Mouse (Mus musculus) liver, embryonic 16.5 days (tissue): Measurements from ENCODE around the gene Armh3. TPM values are rescaled to one million over a fixed set of nuclear protein-coding genes. Genes with fewer than 3 reads are reported as not detected.

Experiments used
- ATAC-seq: fragments of 200-750 bp; cut with Nextera tagmentation; 2 replicates; pipeline ENCODE4 v1.8.0; 2017; ENCODE audit warnings: low read depth, mild to moderate bottlenecking, moderate number of reproducible peaks, moderate library complexity
- H3K27ac ChIP-seq: fragments of 300-500 bp; sonication (generic); 2 replicates; pipeline ENCODE4 v1.5.1; 2014; ENCODE audit warnings: mild to moderate bottlenecking, low read length
- H3K27me3 ChIP-seq: fragments of 300-500 bp; sonication (generic); 2 replicates; pipeline ENCODE4 v1.6.1; 2014; ENCODE audit warnings: low read depth, low read length, mixed read lengths; ENCODE audit not compliant: control insufficient read depth, insufficient read depth
- H3K36me3 ChIP-seq: fragments of 300-500 bp; sonication (generic); 2 replicates; pipeline ENCODE4 v1.6.1; 2014; ENCODE audit warnings: mild to moderate bottlenecking; ENCODE audit not compliant: control insufficient read depth, insufficient read depth
- H3K4me1 ChIP-seq: fragments of 300-500 bp; sonication (generic); 2 replicates; pipeline ENCODE4 v1.6.1; 2014; ENCODE audit warnings: low read depth, low read length, mixed read lengths; ENCODE audit not compliant: control insufficient read depth
- H3K4me2 ChIP-seq: fragments of 300-500 bp; sonication (generic); 2 replicates; pipeline ENCODE4 v1.6.1; 2014; ENCODE audit warnings: low read depth, low read length, mixed read lengths
- H3K4me3 ChIP-seq: fragments of 300-500 bp; sonication (generic); 2 replicates; pipeline ENCODE4 v1.5.1; 2014; ENCODE audit warnings: low read depth, mild to moderate bottlenecking, low read length
- H3K9ac ChIP-seq: fragments of 300-500 bp; sonication (generic); 2 replicates; pipeline ENCODE4 v1.6.1; 2014; ENCODE audit warnings: low read depth, low read length
- H3K9me3 ChIP-seq: fragments of 300-500 bp; sonication (generic); replicated peaks from 2 replicates; pipeline ENCODE4 v1.6.1; 2016; ENCODE audit warnings: low read length; ENCODE audit not compliant: control insufficient read depth
- WGBS: fragments of 180-500 bp; shearing (Covaris S2); extraction: QIAGEN DNeasy Blood & Tissue Kit; methylation state at CpG from one replicate; pipeline ENCODE4 v1.1.7; 2014; ENCODE audit not compliant: insufficient replicate concordance; 5-methylcytosine and 5-hydroxymethylcytosine counted together
- polyA plus RNA-seq: library from polyadenylated mRNA; unstranded; fragments of >200 nt; fragmentation: Nextera tagmentation; extraction: Ambion mirVana; gene quantifications from 2 replicates; pipeline ENCODE4 v1.2.1, GENCODE M21; 2015

The Armh3 gene
- polyA plus RNA-seq, 1 experiment from 2014 or later: 4.7 TPM

- Histone ChIP-seq H3K36me3 (no peaks in the 10 kb centered on the region), H3K9me3 (no peaks in the 10 kb centered on the region), H3K27me3 (peaks cover 4% of the 10 kb centered on the region; the same call in 1 of the 2 replicates), H3K4me1 (peaks cover 74% of the 10 kb centered on the region), H3K9ac (peak overlapping the region; percentile 56), H3K4me3 (peak overlapping the region; percentile 27), H3K4me2 (peak overlapping the region; percentile 96), H3K27ac (peak overlapping the region; percentile 70)
- 1% methylated on average over 14 of the region's 14 CpGs for WGBS
- ATAC-seq: no peak
Measured at GRCm38 (mm10) chr19:46041933-46042475, 43.7 kb upstream of the Armh3 start.

GRCm38 (mm10) chr19:46041299-46041932 lies 43.1 kb upstream of the Armh3 start:
- Histone ChIP-seq H3K9ac (peak overlapping the region; percentile 56), H3K4me1 (peaks cover 78% of the 10 kb centered on the region), H3K9me3 (no peaks in the 10 kb centered on the region), H3K4me2 (peak overlapping the region; percentile 96), H3K27me3 (0 out of 2 replicates have a peak, but pooled peaks cover 2% of the 10 kb centered on the region), H3K4me3 (peak overlapping the region; percentile 27), H3K27ac (peak overlapping the region; percentile 70), H3K36me3 (peaks cover under 1% of the 10 kb centered on the region; the same call in 1 of the 2 replicates)
- WGBS: 32% methylated on average over 7 of the region's 7 CpGs
- no peak for ATAC-seq

- Histone ChIP-seq H3K9me3 (no peaks in the 10 kb centered on the region), H3K27me3 (0 out of 2 replicates have a peak, but pooled peaks cover under 1% of the 10 kb centered on the region), H3K27ac (peak overlapping the region; percentile 81), H3K9ac (peak overlapping the region; percentile 90), H3K36me3 (peaks cover 11% of the 10 kb centered on the region), H3K4me1 (peaks cover 78% of the 10 kb centered on the region), H3K4me2 (peak overlapping the region; percentile 96), H3K4me3 (peak overlapping the region; percentile 85)
- no peak for ATAC-seq
- 27% methylated on average over 14 of the region's 14 CpGs for WGBS
Measured at GRCm38 (mm10) chr19:46040149-46040902, 42.0 kb upstream of the Armh3 start.

- H3K27me3 ChIP-seq: no peaks in the 10 kb centered on the region
- ATAC-seq: peak; percentile 83
- peaks cover 74% of the 10 kb centered on the region for H3K4me1 ChIP-seq
- H3K27ac ChIP-seq: peak overlapping the region; percentile 81
- H3K9ac ChIP-seq: peak overlapping the region; percentile 90
- H3K9me3 ChIP-seq: no peaks in the 10 kb centered on the region
- H3K36me3 ChIP-seq: peaks cover 20% of the 10 kb centered on the region
- peak overlapping the region; percentile 85 for H3K4me3 ChIP-seq
- WGBS: 2% methylated on average over 25 of the region's 30 CpGs
- H3K4me2 ChIP-seq: peak overlapping the region; percentile 96
Measured at GRCm38 (mm10) chr19:46039478-46039877, 41.2 kb upstream of the Armh3 start.

GRCm38 (mm10) chr19:46038851-46039260 lies 40.6 kb upstream of the Armh3 start:
- Histone ChIP-seq H3K4me2 (peak overlapping the region; percentile 96), H3K4me1 (peaks cover 68% of the 10 kb centered on the region), H3K27ac (peak overlapping the region; percentile 81), H3K9ac (peak overlapping the region; percentile 90), H3K4me3 (peak overlapping the region; percentile 85), H3K36me3 (peaks cover 26% of the 10 kb centered on the region), H3K27me3 (no peaks in the 10 kb centered on the region), H3K9me3 (no peaks in the 10 kb centered on the region)
- peak; percentile 14; the same call in 1 of the 2 replicates for ATAC-seq
- WGBS: 0% methylated on average over 15 of the region's 17 CpGs

GRCm38 (mm10) chr19:46037925-46038850 lies 39.9 kb upstream of the Armh3 start:
- Histone ChIP-seq H3K4me3 (peak overlapping the region; percentile 85), H3K9me3 (no peaks in the 10 kb centered on the region), H3K27me3 (no peaks in the 10 kb centered on the region), H3K9ac (peak overlapping the region; percentile 90), H3K4me1 (peaks cover 61% of the 10 kb centered on the region), H3K36me3 (peaks cover 33% of the 10 kb centered on the region), H3K4me2 (peak overlapping the region; percentile 96), H3K27ac (peak overlapping the region; percentile 81)
- ATAC-seq: no peak
- 4% methylated on average over 13 of the region's 13 CpGs for WGBS

GRCm38 (mm10) chr19:46037243-46037924 lies 39.1 kb upstream of the Armh3 start:
- WGBS: 13% methylated on average over 6 of the region's 6 CpGs
- peak; percentile 70 for ATAC-seq
- H3K4me2 ChIP-seq: peak overlapping the region; percentile 96
- H3K9me3 ChIP-seq: no peaks in the 10 kb centered on the region
- H3K9ac ChIP-seq: peak overlapping the region; percentile 90
- H3K36me3 ChIP-seq: peaks cover 41% of the 10 kb centered on the region
- peaks cover 53% of the 10 kb centered on the region for H3K4me1 ChIP-seq
- no peaks in the 10 kb centered on the region for H3K27me3 ChIP-seq
- H3K27ac ChIP-seq: peak overlapping the region; percentile 81
- peak overlapping the region; percentile 85 for H3K4me3 ChIP-seq
